Mouse (Mus musculus) kidney, postnatal 0 days (tissue): ENCODE results near the gene Glipr2. TPM values are rescaled to one million over a fixed set of nuclear protein-coding genes. Genes with fewer than 3 reads are reported as not detected.

ENCODE experiments used
- ATAC-seq: fragments of 200-750 bp; cut with Nextera tagmentation; replicated peaks from 2 replicates; pipeline ENCODE4 v1.8.0; 2017; ENCODE audit warnings: low read depth, moderate number of reproducible peaks, moderate TSS enrichment, moderate library complexity; ENCODE audit not compliant: low FRiP score
- DNase-seq: peaks from one replicate; pipeline ENCODE4 v3.0.0-alpha.2; 2016; ENCODE audit warnings: low spot score
- H3K27ac ChIP-seq: fragments of 300-500 bp; sonication (generic); 2 replicates; pipeline ENCODE4 v1.5.1; 2014; ENCODE audit warnings: mild to moderate bottlenecking
- H3K27me3 ChIP-seq: fragments of 300-500 bp; sonication (generic); 2 replicates; pipeline ENCODE4 v1.6.1; 2014; ENCODE audit warnings: low read length, mixed read lengths; ENCODE audit not compliant: insufficient read depth
- H3K36me3 ChIP-seq: fragments of 300-500 bp; sonication (generic); 2 replicates; pipeline ENCODE4 v1.6.1; 2014; ENCODE audit warnings: low read length, mixed read lengths; ENCODE audit not compliant: insufficient read depth
- H3K4me1 ChIP-seq: fragments of 300-500 bp; sonication (generic); replicated peaks from 2 replicates; pipeline ENCODE4 v1.6.1; 2014; ENCODE audit warnings: antibody characterized with exemption, low read length, mixed read lengths; ENCODE audit not compliant: insufficient read depth
- H3K4me2 ChIP-seq: fragments of 300-500 bp; sonication (generic); 2 replicates; pipeline ENCODE4 v1.6.1; 2014; ENCODE audit warnings: mild to moderate bottlenecking, low read length, moderate library complexity, mixed read lengths
- H3K4me3 ChIP-seq: fragments of 300-500 bp; sonication (generic); replicated peaks from 2 replicates; pipeline ENCODE4 v1.5.1; 2014; ENCODE audit warnings: low read depth, low read length
- H3K9ac ChIP-seq: fragments of 300-500 bp; sonication (generic); 2 replicates; pipeline ENCODE4 v1.6.1; 2014; ENCODE audit warnings: low read depth, low read length
- H3K9me3 ChIP-seq: fragments of 300-500 bp; sonication (generic); replicated peaks from 2 replicates; pipeline ENCODE4 v1.6.1; 2016; ENCODE audit warnings: low read length, inconsistent platforms, mixed read lengths
- CTCF ChIP-seq: IDR thresholded peaks from 2 replicates; pipeline ENCODE4 v1.5.1; 2016; ENCODE audit warnings: antibody characterized with exemption, low read depth, mild to moderate bottlenecking, moderate library complexity
- WGBS: fragments of 180-500 bp; shearing (Covaris S2); extraction: QIAGEN DNeasy Blood & Tissue Kit; methylation state at CpG from one replicate; pipeline ENCODE4 v1.1.7; 2014; 5-methylcytosine and 5-hydroxymethylcytosine counted together
- polyA plus RNA-seq: library from polyadenylated mRNA; unstranded; fragments of >200 nt; fragmentation: Nextera tagmentation; extraction: Ambion mirVana; gene quantifications from 2 replicates; pipeline ENCODE4 v1.2.1, GENCODE M21; 2015

The Glipr2 gene
- polyA plus RNA-seq, 1 experiment from 2014 or later, result 54.9 TPM

GRCm38 (mm10) chr4:43968650-43969049 is 11.4 kb downstream of the Glipr2 start:
- ATAC-seq (peak; percentile 35; the same call in 1 of the 2 replicates), DNase-seq (peak; percentile 67)
- Histone ChIP-seq H3K4me1 (peaks cover 41% of the 10 kb centered on the region), H3K4me2 (no peak overlapping the region), H3K27ac (peak overlapping the region; percentile 54), H3K9me3 (no peaks in the 10 kb centered on the region), H3K4me3 (no peak overlapping the region), H3K27me3 (no peaks in the 10 kb centered on the region), H3K9ac (no peak overlapping the region), H3K36me3 (no peaks in the 10 kb centered on the region)
- WGBS, result 44% methylated on average over 13 of the region's 13 CpGs
- no peak for TF ChIP-seq CTCF

GRCm38 (mm10) chr4:43969373-43969772 is 12.2 kb downstream of the Glipr2 start:
- Histone ChIP-seq H3K4me1 (peaks cover 39% of the 10 kb centered on the region), H3K9ac (no peak overlapping the region), H3K27me3 (no peaks in the 10 kb centered on the region), H3K36me3 (no peaks in the 10 kb centered on the region), H3K9me3 (no peaks in the 10 kb centered on the region), H3K27ac (peak overlapping the region; percentile 34; the same call in 1 of the 2 replicates), H3K4me3 (no peak overlapping the region), H3K4me2 (no peak overlapping the region)
- WGBS, result 29% methylated on average over 4 of the region's 4 CpGs
- peak; percentile 65 for DNase-seq
- no peak for ATAC-seq
- TF ChIP-seq CTCF, result no peak

GRCm38 (mm10) chr4:43970393-43971330 is 13.5 kb downstream of the Glipr2 start:
- no peaks in the 10 kb centered on the region for H3K9me3 ChIP-seq
- H3K4me2 ChIP-seq, result no peak overlapping the region
- H3K36me3 ChIP-seq, result no peaks in the 10 kb centered on the region
- DNase-seq (no peak), ATAC-seq (no peak)
- no peak overlapping the region for H3K4me3 ChIP-seq
- no peak for TF ChIP-seq CTCF
- H3K27ac ChIP-seq, result no peak overlapping the region
- peaks cover 28% of the 10 kb centered on the region for H3K4me1 ChIP-seq
- H3K9ac ChIP-seq, result no peak overlapping the region
- H3K27me3 ChIP-seq, result no peaks in the 10 kb centered on the region
- 88% methylated on average over 20 of the region's 20 CpGs for WGBS

GRCm38 (mm10) chr4:43971541-43972136 is 14.4 kb downstream of the Glipr2 start:
- no peaks in the 10 kb centered on the region for H3K9me3 ChIP-seq
- no peak for TF ChIP-seq CTCF
- peak overlapping the region; percentile 24; the same call in 1 of the 2 replicates for H3K9ac ChIP-seq
- H3K27me3 ChIP-seq, result no peaks in the 10 kb centered on the region
- H3K27ac ChIP-seq, result peak overlapping the region; percentile 93
- H3K36me3 ChIP-seq, result no peaks in the 10 kb centered on the region
- 0 out of 2 replicates have a peak overlapping the region, but pooled peaks have one; percentile 0 for H3K4me3 ChIP-seq
- H3K4me1 ChIP-seq, result peaks cover 26% of the 10 kb centered on the region
- peak overlapping the region; percentile 35; the same call in 1 of the 2 replicates for H3K4me2 ChIP-seq
- DNase-seq (no peak), ATAC-seq (peak; percentile 47; the same call in 1 of the 2 replicates)
- WGBS, result 54% methylated on average over 9 of the region's 9 CpGs

GRCm38 (mm10) chr4:43972137-43972591 is 15.0 kb downstream of the Glipr2 start:
- H3K27me3 ChIP-seq, result no peaks in the 10 kb centered on the region
- 0% methylated on average over 8 of the region's 8 CpGs for WGBS
- ATAC-seq (peak; percentile 88), DNase-seq (peak; percentile 96)
- H3K36me3 ChIP-seq, result no peaks in the 10 kb centered on the region
- H3K27ac ChIP-seq, result peak overlapping the region; percentile 93
- H3K9me3 ChIP-seq, result no peaks in the 10 kb centered on the region
- 0 out of 2 replicates have a peak overlapping the region, but pooled peaks have one; percentile 0 for H3K4me3 ChIP-seq
- H3K9ac ChIP-seq, result peak overlapping the region; percentile 24; the same call in 1 of the 2 replicates
- H3K4me2 ChIP-seq, result peak overlapping the region; percentile 35; the same call in 1 of the 2 replicates
- H3K4me1 ChIP-seq, result peaks cover 26% of the 10 kb centered on the region
- TF ChIP-seq CTCF, result no peak

GRCm38 (mm10) chr4:43973526-43973981 is 16.4 kb downstream of the Glipr2 start:
- peak; percentile 17 for DNase-seq
- TF ChIP-seq CTCF, result no peak
- WGBS, result 44% methylated on average over 4 of the region's 4 CpGs
- H3K27me3 ChIP-seq, result no peaks in the 10 kb centered on the region
- H3K4me3 ChIP-seq, result no peak overlapping the region
- H3K27ac ChIP-seq, result peak overlapping the region; percentile 1; the same call in 1 of the 2 replicates
- H3K4me1 ChIP-seq, result peaks cover 22% of the 10 kb centered on the region
- no peaks in the 10 kb centered on the region for H3K36me3 ChIP-seq
- ATAC-seq, result no peak
- no peak overlapping the region for H3K9ac ChIP-seq
- no peak overlapping the region for H3K4me2 ChIP-seq
- no peaks in the 10 kb centered on the region for H3K9me3 ChIP-seq
